Mouse (Mus musculus): ENCODE data around the gene Gm17268. TPM values are rescaled to one million over a fixed set of nuclear protein-coding genes. Genes with fewer than 3 reads are reported as not detected.

Gene Gm17268
- polyA plus RNA-seq, 1 experiment from 2014 or later, result not detected

GRCm38 (mm10) chr11:82019793-82020192 lies 18.6 kb downstream of the Gm17268 start:
- Histone ChIP-seq H3K36me3 (replicated peaks; ENCODE audit: control insufficient read depth, insufficient read depth) (no peaks in the 10 kb centered on the region), H3K4me3 (replicated peaks; ENCODE audit: low read length) (no peak overlapping the region), H3K27ac (no peak overlapping the region), H3K4me1 (replicated peaks; ENCODE audit: control insufficient read depth, insufficient read depth, low read length) (no peaks in the 10 kb centered on the region), H3K9ac (no peak overlapping the region), H3K4me2 (replicated peaks) (no peak overlapping the region), H3K9me3 (ENCODE audit: control insufficient read depth, low read length) (no peaks in the 10 kb centered on the region), H3K27me3 (ENCODE audit: control insufficient read depth, insufficient read depth, low read length) (no peaks in the 10 kb centered on the region)
- ATAC-seq (ENCODE audit: low FRiP score), result no peak
- no peak for DNase-seq (ENCODE audit: low spot score)

- DNase-seq (ENCODE audit: low spot score), result no peak
- Histone ChIP-seq H3K4me1 (replicated peaks; ENCODE audit: control insufficient read depth, insufficient read depth, low read length) (no peaks in the 10 kb centered on the region), H3K4me3 (replicated peaks; ENCODE audit: low read length) (no peak overlapping the region), H3K4me2 (replicated peaks) (no peak overlapping the region), H3K36me3 (replicated peaks; ENCODE audit: control insufficient read depth, insufficient read depth) (no peaks in the 10 kb centered on the region), H3K9me3 (ENCODE audit: control insufficient read depth, low read length) (no peaks in the 10 kb centered on the region), H3K27me3 (ENCODE audit: control insufficient read depth, insufficient read depth, low read length) (no peaks in the 10 kb centered on the region), H3K9ac (no peak overlapping the region), H3K27ac (no peak overlapping the region)
- 25% methylated on average over 2 of the region's 2 CpGs for WGBS
- ATAC-seq (ENCODE audit: low FRiP score), result no peak
Measured at GRCm38 (mm10) chr11:82019389-82019788, 19.0 kb downstream of the Gm17268 start.

GRCm38 (mm10) chr11:82016181-82016780 lies 22.1 kb downstream of the Gm17268 start:
- 76% methylated on average over 3 of the region's 3 CpGs for WGBS
- H3K9ac ChIP-seq, result no peak overlapping the region
- H3K4me3 ChIP-seq (replicated peaks; ENCODE audit: low read length), result no peak overlapping the region

DNA sequence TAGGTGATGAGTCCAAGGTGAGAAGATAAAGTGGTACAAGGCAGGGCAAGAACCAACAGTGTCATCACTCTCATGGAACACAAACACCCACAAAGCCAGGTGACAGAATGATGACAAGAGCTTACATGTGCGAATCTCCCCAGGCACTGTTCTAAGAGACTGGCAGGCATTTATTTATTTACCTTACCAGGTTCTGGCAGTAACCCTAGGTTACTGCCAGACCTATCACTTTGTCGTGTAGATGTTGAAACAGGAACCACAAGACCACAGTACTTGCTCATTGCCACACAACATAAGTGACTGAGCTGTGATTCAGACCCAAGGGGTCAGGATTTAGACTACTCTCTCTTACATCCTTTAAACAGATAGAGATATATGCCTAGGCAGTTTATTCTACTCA lies 23.3 kb downstream of the Gm17268 start:
- Histone ChIP-seq H3K4me1 (replicated peaks; ENCODE audit: control insufficient read depth, insufficient read depth, low read length) (no peaks in the 10 kb centered on the region), H3K4me3 (replicated peaks; ENCODE audit: low read length) (no peak overlapping the region), H3K9ac (no peak overlapping the region), H3K9me3 (ENCODE audit: control insufficient read depth, low read length) (no peaks in the 10 kb centered on the region), H3K4me2 (replicated peaks) (no peak overlapping the region), H3K36me3 (replicated peaks; ENCODE audit: control insufficient read depth, insufficient read depth) (no peaks in the 10 kb centered on the region), H3K27ac (no peak overlapping the region), H3K27me3 (ENCODE audit: control insufficient read depth, insufficient read depth, low read length) (no peaks in the 10 kb centered on the region)
- WGBS, result 79% methylated on average over 2 of the region's 2 CpGs
- DNase-seq (ENCODE audit: low spot score), result no peak
- ATAC-seq (ENCODE audit: low FRiP score), result no peak

More at GRCm38 (mm10) chr11:82016181-82016780, 22.1 kb downstream of the Gm17268 start:
- H3K4me2 ChIP-seq (replicated peaks), result no peak overlapping the region
- ATAC-seq (ENCODE audit: low FRiP score) (no peak), DNase-seq (ENCODE audit: low spot score) (no peak)
- no peaks in the 10 kb centered on the region for H3K9me3 ChIP-seq (ENCODE audit: control insufficient read depth, low read length)
- no peaks in the 10 kb centered on the region for H3K36me3 ChIP-seq (replicated peaks; ENCODE audit: control insufficient read depth, insufficient read depth)
- H3K4me1 ChIP-seq (replicated peaks; ENCODE audit: control insufficient read depth, insufficient read depth, low read length), result no peaks in the 10 kb centered on the region
- no peak overlapping the region for H3K27ac ChIP-seq
- no peaks in the 10 kb centered on the region for H3K27me3 ChIP-seq (ENCODE audit: control insufficient read depth, insufficient read depth, low read length)

- H3K36me3 ChIP-seq (replicated peaks; ENCODE audit: control insufficient read depth, insufficient read depth), result no peaks in the 10 kb centered on the region
- DNase-seq (ENCODE audit: low spot score), result no peak
- H3K9ac ChIP-seq, result no peak overlapping the region
- H3K27ac ChIP-seq, result no peak overlapping the region
- no peak for ATAC-seq (ENCODE audit: low FRiP score)
- H3K4me1 ChIP-seq (replicated peaks; ENCODE audit: control insufficient read depth, insufficient read depth, low read length), result no peaks in the 10 kb centered on the region
- no peak overlapping the region for H3K4me3 ChIP-seq (replicated peaks; ENCODE audit: low read length)
- H3K27me3 ChIP-seq (ENCODE audit: control insufficient read depth, insufficient read depth, low read length), result no peaks in the 10 kb centered on the region
- H3K9me3 ChIP-seq (ENCODE audit: control insufficient read depth, low read length), result no peaks in the 10 kb centered on the region
- H3K4me2 ChIP-seq (replicated peaks), result no peak overlapping the region
- WGBS, result 50% methylated on average over 1 of the region's 1 CpGs
Measured at GRCm38 (mm10) chr11:82013756-82014155, 24.6 kb downstream of the Gm17268 start.

- Histone ChIP-seq H3K4me2 (replicated peaks) (no peak overlapping the region), H3K9me3 (ENCODE audit: control insufficient read depth, low read length) (no peaks in the 10 kb centered on the region), H3K9ac (no peak overlapping the region), H3K27me3 (ENCODE audit: control insufficient read depth, insufficient read depth, low read length) (no peaks in the 10 kb centered on the region), H3K27ac (no peak overlapping the region), H3K36me3 (replicated peaks; ENCODE audit: control insufficient read depth, insufficient read depth) (no peaks in the 10 kb centered on the region), H3K4me1 (replicated peaks; ENCODE audit: control insufficient read depth, insufficient read depth, low read length) (peaks cover 8% of the 10 kb centered on the region), H3K4me3 (replicated peaks; ENCODE audit: low read length) (no peak overlapping the region)
- WGBS, result 55% methylated on average over 8 of the region's 8 CpGs
- ATAC-seq (ENCODE audit: low FRiP score), result no peak
- DNase-seq (ENCODE audit: low spot score), result no peak
Measured at GRCm38 (mm10) chr11:82011411-82012193, 26.8 kb downstream of the Gm17268 start.

GRCm38 (mm10) chr11:82010115-82010514 lies 28.2 kb downstream of the Gm17268 start:
- H3K36me3 ChIP-seq (replicated peaks; ENCODE audit: control insufficient read depth, insufficient read depth), result no peaks in the 10 kb centered on the region
- no peak overlapping the region for H3K4me2 ChIP-seq (replicated peaks)
- H3K9ac ChIP-seq, result no peak overlapping the region
- ATAC-seq (ENCODE audit: low FRiP score) (no peak), DNase-seq (ENCODE audit: low spot score) (no peak)
- peaks cover 9% of the 10 kb centered on the region for H3K4me1 ChIP-seq (replicated peaks; ENCODE audit: control insufficient read depth, insufficient read depth, low read length)
- no peaks in the 10 kb centered on the region for H3K27me3 ChIP-seq (ENCODE audit: control insufficient read depth, insufficient read depth, low read length)
- H3K9me3 ChIP-seq (ENCODE audit: control insufficient read depth, low read length), result no peaks in the 10 kb centered on the region
- 93% methylated on average over 3 of the region's 3 CpGs for WGBS
- no peak overlapping the region for H3K4me3 ChIP-seq (replicated peaks; ENCODE audit: low read length)
- no peak overlapping the region for H3K27ac ChIP-seq

- Histone ChIP-seq H3K9me3 (ENCODE audit: control insufficient read depth, low read length) (no peaks in the 10 kb centered on the region), H3K9ac (no peak overlapping the region), H3K4me1 (replicated peaks; ENCODE audit: control insufficient read depth, insufficient read depth, low read length) (peaks cover 9% of the 10 kb centered on the region), H3K36me3 (replicated peaks; ENCODE audit: control insufficient read depth, insufficient read depth) (no peaks in the 10 kb centered on the region), H3K27ac (0 out of 2 replicates have a peak overlapping the region, but pooled peaks have one; percentile 17), H3K27me3 (ENCODE audit: control insufficient read depth, insufficient read depth, low read length) (no peaks in the 10 kb centered on the region), H3K4me3 (replicated peaks; ENCODE audit: low read length) (no peak overlapping the region), H3K4me2 (replicated peaks) (no peak overlapping the region)
- ATAC-seq (ENCODE audit: low FRiP score) (no peak), DNase-seq (ENCODE audit: low spot score) (no peak)
- WGBS, result 54% methylated on average over 12 of the region's 12 CpGs
Measured at GRCm38 (mm10) chr11:82006796-82007423, 31.5 kb downstream of the Gm17268 start.

- Histone ChIP-seq H3K27ac (no peak overlapping the region), H3K9me3 (ENCODE audit: control insufficient read depth, low read length) (no peaks in the 10 kb centered on the region), H3K36me3 (replicated peaks; ENCODE audit: control insufficient read depth, insufficient read depth) (no peaks in the 10 kb centered on the region), H3K4me3 (replicated peaks; ENCODE audit: low read length) (no peak overlapping the region), H3K4me2 (replicated peaks) (no peak overlapping the region), H3K9ac (no peak overlapping the region), H3K4me1 (replicated peaks; ENCODE audit: control insufficient read depth, insufficient read depth, low read length) (peaks cover 9% of the 10 kb centered on the region), H3K27me3 (ENCODE audit: control insufficient read depth, insufficient read depth, low read length) (no peaks in the 10 kb centered on the region)
- ATAC-seq (ENCODE audit: low FRiP score), result no peak
- 77% methylated on average over 2 of the region's 2 CpGs for WGBS
- no peak for DNase-seq (ENCODE audit: low spot score)
Measured at GRCm38 (mm10) chr11:82004810-82005209, 33.6 kb downstream of the Gm17268 start.

All from hindbrain, embryonic 14.5 days (tissue).